Mouse (Mus musculus): ENCODE data around the gene Clec2i. TPM values are rescaled to one million over a fixed set of nuclear protein-coding genes. Genes with fewer than 3 reads are reported as not detected.

Clec2i gene
- polyA plus RNA-seq, 1 experiment from 2014 or later: 0.14 TPM

DNA sequence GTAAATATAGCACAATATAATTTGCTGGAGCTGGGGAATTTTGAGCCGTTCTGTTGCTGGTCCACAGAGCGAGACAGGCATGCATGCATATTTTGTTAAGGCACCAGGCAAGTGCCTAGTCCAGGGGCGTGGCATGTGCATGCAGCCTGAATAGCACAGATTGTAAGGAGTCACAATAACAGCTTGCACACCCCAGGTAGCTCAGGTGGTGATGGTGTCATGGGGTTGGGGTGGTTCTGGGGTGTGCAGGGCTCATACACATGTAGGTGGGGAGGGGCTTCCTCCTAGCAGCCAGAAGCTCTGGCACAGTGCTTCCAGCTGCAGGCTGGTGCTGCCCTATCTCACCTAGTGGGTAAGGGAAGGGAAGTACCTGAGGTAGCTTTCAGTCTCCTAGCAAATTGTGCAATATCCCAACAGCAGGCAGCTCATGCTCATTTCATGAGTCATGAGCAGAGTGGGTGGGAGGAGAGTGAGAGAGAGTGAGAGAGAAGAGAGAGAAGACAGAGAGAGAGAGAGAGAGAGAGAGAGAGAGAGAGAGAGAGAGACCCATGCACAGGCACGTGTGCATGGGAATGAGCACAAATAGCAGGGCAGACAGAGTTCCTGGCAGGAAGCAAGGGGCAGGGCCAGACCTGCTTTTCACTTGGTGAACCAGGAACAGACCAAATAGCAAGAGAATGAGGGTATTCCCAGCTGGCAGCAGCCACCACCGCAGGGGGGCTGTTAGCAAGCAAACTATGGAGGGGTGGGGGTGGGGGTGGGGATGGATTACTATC lies 54.4 kb downstream of the Clec2i start:
- TF ChIP-seq CTCF (IDR thresholded peaks at IDR 0.05; ENCODE audit: low read depth): no peak
- 76% methylated on average over 5 of the region's 5 CpGs for WGBS
- no peak overlapping the region for H3K4me3 ChIP-seq (ENCODE audit: low read depth, low read length)

DNA sequence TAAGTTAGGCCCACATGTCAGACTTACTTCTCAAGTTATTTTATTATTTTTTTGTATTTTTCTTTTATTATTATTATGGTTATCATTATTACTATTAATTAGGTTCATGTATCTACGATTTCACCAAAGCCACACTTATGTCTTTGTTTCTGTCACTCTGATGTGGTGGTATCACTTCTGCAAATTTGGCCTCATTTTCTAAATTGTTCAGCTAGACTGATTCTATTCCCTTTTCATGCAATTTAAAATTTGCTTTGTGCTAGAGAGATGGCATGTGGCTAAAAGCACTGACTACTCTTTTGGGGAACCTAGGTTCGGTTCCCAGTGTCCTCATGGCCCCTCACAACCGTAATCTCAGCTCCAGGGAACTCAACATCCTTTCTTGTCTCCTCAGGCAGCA lies 58.2 kb downstream of the Clec2i start:
- H3K4me3 ChIP-seq (ENCODE audit: low read depth, low read length): no peak overlapping the region
- no peak for DNase-seq
- no peak overlapping the region for H3K4me2 ChIP-seq
- TF ChIP-seq CTCF (IDR thresholded peaks at IDR 0.05; ENCODE audit: low read depth): no peak
- 84% methylated on average over 3 of the region's 3 CpGs for WGBS
- no peaks in the 10 kb centered on the region for H3K4me1 ChIP-seq (ENCODE audit: insufficient read depth)
- no peaks in the 10 kb centered on the region for H3K9me3 ChIP-seq (ENCODE audit: low read depth, low read length)
- no peak overlapping the region for H3K27ac ChIP-seq (ENCODE audit: low read depth)
- no peak for ATAC-seq (ENCODE audit: insufficient read depth)
- H3K36me3 ChIP-seq (ENCODE audit: insufficient read depth): no peaks in the 10 kb centered on the region
- no peaks in the 10 kb centered on the region for H3K27me3 ChIP-seq (ENCODE audit: insufficient read depth, low read length)
- H3K9ac ChIP-seq: no peak overlapping the region

More for the DNA sequence above, 54.4 kb downstream of the Clec2i start:
- Histone ChIP-seq H3K9ac (no peak overlapping the region), H3K27me3 (ENCODE audit: insufficient read depth, low read length) (no peaks in the 10 kb centered on the region), H3K4me1 (ENCODE audit: insufficient read depth) (no peaks in the 10 kb centered on the region), H3K4me2 (no peak overlapping the region), H3K9me3 (ENCODE audit: low read depth, low read length) (no peaks in the 10 kb centered on the region), H3K36me3 (ENCODE audit: insufficient read depth) (no peaks in the 10 kb centered on the region), H3K27ac (ENCODE audit: low read depth) (no peak overlapping the region)
- DNase-seq (no peak), ATAC-seq (ENCODE audit: insufficient read depth) (0 out of 2 replicates have a peak, but pooled peaks have one; percentile 17)

Small RNA genes within 50 kb of the gene (microRNA-seq; reads per million reads assigned to microRNA genes)
- not detected for gene Gm27336 (ENCODE audit: borderline number of aligned reads)

Other genes with a start within 250 kb of the Clec2i start
- gene Clec2h, start 225.2 kb upstream of the Clec2i start, polyA plus RNA-seq (2014; fragmentation: Nextera tagmentation; extraction: Ambion mirVana): not detected in 2 replicates
- gene Klrb1, start 164.5 kb upstream of the Clec2i start, polyA plus RNA-seq (2014; fragmentation: Nextera tagmentation; extraction: Ambion mirVana): not detected in 2 replicates
- 0.26 and 0.32 TPM in 2 replicates for gene Klrb1c, start 98.4 kb upstream of the Clec2i start, polyA plus RNA-seq (2014; fragmentation: Nextera tagmentation; extraction: Ambion mirVana)
- gene Gm44511, start 61.3 kb upstream of the Clec2i start, polyA plus RNA-seq (2014; fragmentation: Nextera tagmentation; extraction: Ambion mirVana): not detected in 2 replicates
- gene Klrb1b, start 61.3 kb upstream of the Clec2i start, polyA plus RNA-seq (2014; fragmentation: Nextera tagmentation; extraction: Ambion mirVana): not detected in 2 replicates
- 1.2 TPM in 2 replicates for gene BC035044, start 3.5 kb downstream of the Clec2i start, polyA plus RNA-seq (2014; fragmentation: Nextera tagmentation; extraction: Ambion mirVana)
- not detected in 2 replicates for gene Clec2g, start 46.8 kb downstream of the Clec2i start, polyA plus RNA-seq (2014; fragmentation: Nextera tagmentation; extraction: Ambion mirVana)
- gene Klrb1f, start 158.3 kb downstream of the Clec2i start, polyA plus RNA-seq (2014; fragmentation: Nextera tagmentation; extraction: Ambion mirVana): 0.21 and 0.47 TPM in 2 replicates
- gene Clec2e, start 213.3 kb downstream of the Clec2i start, polyA plus RNA-seq (2014; fragmentation: Nextera tagmentation; extraction: Ambion mirVana): not detected in 2 replicates

All from lung, embryonic 14.5 days (tissue).